Mouse (Mus musculus) mesoderm, embryonic 11.5 days (tissue): ENCODE measurements around the gene Slc22a17.
"Not testable (repeated sequence)": the region's sequence is repeated elsewhere in the genome, so short reads cannot be mapped to it uniquely, and the experiment has no call there.

Experiments
- DNase-seq: peaks from one replicate; pipeline ENCODE4 v3.0.0-alpha.2; 2012; ENCODE audit warnings: low read depth, low spot score

Gene Slc22a17

GRCm38 (mm10) chr14:54912886-54913285 is at the start of gene Slc22a17:
TSS of gene Slc22a17 (minus strand) at chr14:54913132.
- DNase-seq: peak; percentile 87

- DNase-seq: no peak
Observed at GRCm38 (mm10) chr14:54962714-54963113, 49.8 kb upstream of the Slc22a17 start.

- DNase-seq: no peak
Observed at GRCm38 (mm10) chr14:54961487-54961886, 48.6 kb upstream of the Slc22a17 start.

GRCm38 (mm10) chr14:54960769-54961168 is 47.8 kb upstream of the Slc22a17 start:
- no peak for DNase-seq

- not testable (repeated sequence) for DNase-seq
Observed at GRCm38 (mm10) chr14:54959853-54960613, 47.1 kb upstream of the Slc22a17 start.

- DNase-seq: no peak
Observed at GRCm38 (mm10) chr14:54959197-54959596, 46.3 kb upstream of the Slc22a17 start.

- DNase-seq: no peak
Observed at GRCm38 (mm10) chr14:54958503-54958902, 45.6 kb upstream of the Slc22a17 start.

GRCm38 (mm10) chr14:54956533-54956932 is 43.6 kb upstream of the Slc22a17 start:
- no peak for DNase-seq

GRCm38 (mm10) chr14:54955481-54955880 is 42.5 kb upstream of the Slc22a17 start:
- DNase-seq: no peak

- DNase-seq: no peak
Observed at GRCm38 (mm10) chr14:54954474-54954873, 41.5 kb upstream of the Slc22a17 start.

- DNase-seq: no peak
Observed at GRCm38 (mm10) chr14:54953664-54954206, 40.8 kb upstream of the Slc22a17 start.

GRCm38 (mm10) chr14:54951587-54951986 is 38.7 kb upstream of the Slc22a17 start:
- no peak for DNase-seq

- DNase-seq: no peak
Observed at GRCm38 (mm10) chr14:54950493-54950892, 37.6 kb upstream of the Slc22a17 start.

GRCm38 (mm10) chr14:54948781-54949180 is 35.8 kb upstream of the Slc22a17 start:
- no peak for DNase-seq

GRCm38 (mm10) chr14:54947008-54947407 is 34.1 kb upstream of the Slc22a17 start:
- DNase-seq: not testable (repeated sequence)

GRCm38 (mm10) chr14:54945975-54946704 is 33.2 kb upstream of the Slc22a17 start:
- DNase-seq: no peak

- no peak for DNase-seq
Observed at GRCm38 (mm10) chr14:54944939-54945338, 32.0 kb upstream of the Slc22a17 start.

- DNase-seq: no peak
Observed at GRCm38 (mm10) chr14:54943971-54944370, 31.0 kb upstream of the Slc22a17 start.

GRCm38 (mm10) chr14:54942479-54942878 is 29.5 kb upstream of the Slc22a17 start:
- DNase-seq: no peak

GRCm38 (mm10) chr14:54941024-54941978 is 28.4 kb upstream of the Slc22a17 start:
- DNase-seq: no peak

- no peak for DNase-seq
Observed at GRCm38 (mm10) chr14:54940176-54940530, 27.2 kb upstream of the Slc22a17 start.
